Mouse (Mus musculus) heart, embryonic 12.5 days (tissue): ENCODE data around the gene Psmd2. TPM values are rescaled to one million over a fixed set of nuclear protein-coding genes. Genes with fewer than 3 reads are reported as not detected.
A peak's percentile ranks its signal among the peaks of the same experiment; 100 is the strongest.
"Not testable (repeated sequence)": the region's sequence is repeated elsewhere in the genome, so short reads cannot be mapped to it uniquely, and the experiment has no call there.

Experiments
- ATAC-seq: fragments of 200-750 bp; cut with Nextera tagmentation; 2 replicates; pipeline ENCODE4 v1.8.0; 2017; ENCODE audit warnings: moderate TSS enrichment, moderate library complexity; ENCODE audit not compliant: insufficient number of reproducible peaks, low FRiP score
- H3K27ac ChIP-seq: fragments of 300-500 bp; sonication (generic); 2 replicates; pipeline ENCODE4 v1.5.1; 2016; ENCODE audit warnings: mild to moderate bottlenecking, moderate library complexity; ENCODE audit not compliant: poor library complexity, severe bottlenecking
- H3K27me3 ChIP-seq: fragments of 300-500 bp; sonication (generic); replicated peaks from 2 replicates; pipeline ENCODE4 v1.6.1; 2016; ENCODE audit warnings: mild to moderate bottlenecking, moderate library complexity
- H3K36me3 ChIP-seq: fragments of 300-500 bp; sonication (generic); 2 replicates; pipeline ENCODE4 v1.6.1; 2016; ENCODE audit warnings: mild to moderate bottlenecking, moderate library complexity
- H3K4me1 ChIP-seq: fragments of 300-500 bp; sonication (generic); replicated peaks from 2 replicates; pipeline ENCODE4 v1.6.1; 2016; ENCODE audit warnings: mild to moderate bottlenecking
- H3K4me2 ChIP-seq: fragments of 300-500 bp; sonication (generic); 2 replicates; pipeline ENCODE4 v1.6.1; 2016; ENCODE audit warnings: mild to moderate bottlenecking, moderate library complexity
- H3K4me3 ChIP-seq: fragments of 300-500 bp; sonication (generic); 2 replicates; pipeline ENCODE4 v1.5.1; 2016; ENCODE audit warnings: mild to moderate bottlenecking
- H3K9ac ChIP-seq: fragments of 300-500 bp; sonication (generic); 2 replicates; pipeline ENCODE4 v1.6.1; 2016; ENCODE audit warnings: mild to moderate bottlenecking, moderate library complexity
- H3K9me3 ChIP-seq: fragments of 300-500 bp; sonication (generic); replicated peaks from 2 replicates; pipeline ENCODE4 v1.6.1; 2016; ENCODE audit warnings: mild to moderate bottlenecking, moderate library complexity
- WGBS: fragments of 180-500 bp; shearing (Covaris S2); methylation state at CpG from one replicate; pipeline ENCODE4 v1.1.7; 2016; 5-methylcytosine and 5-hydroxymethylcytosine counted together
- polyA plus RNA-seq: library from polyadenylated mRNA; unstranded; fragments of >200 nt; fragmentation: Nextera tagmentation; extraction: Ambion mirVana; gene quantifications from 2 replicates; pipeline ENCODE4 v1.2.1, GENCODE M21; 2016

The Psmd2 gene
- polyA plus RNA-seq, 1 experiment from 2014 or later = 286 TPM

DNA sequence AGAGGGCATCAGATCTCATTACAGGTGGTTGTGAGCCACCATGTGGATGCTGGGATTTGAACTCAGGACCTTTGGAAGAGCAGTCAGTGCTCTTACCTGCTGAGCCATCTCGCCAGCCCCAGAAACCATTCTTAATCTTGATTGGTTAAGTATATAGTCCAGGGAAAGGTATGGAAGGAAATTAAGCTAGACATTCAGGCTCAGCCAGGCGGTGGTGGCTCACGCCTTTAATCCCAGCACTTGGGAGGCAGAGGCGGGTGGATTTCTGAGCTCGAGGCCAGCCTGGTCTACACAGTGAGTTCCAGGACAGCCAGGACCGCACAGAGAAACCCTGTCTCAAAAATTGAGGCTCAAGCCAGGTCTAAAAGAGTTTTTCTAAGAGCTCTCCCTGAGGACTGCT lies 16.6 kb downstream of the Psmd2 start, which contains the start of gene Eif4g1:
Gene Eif4g1 (plus strand): TSS at position 301 of the 400 bp plus-strand sequence.
- H3K4me1 ChIP-seq, H3K27me3 ChIP-seq, ATAC-seq, H3K9me3 ChIP-seq, H3K9ac ChIP-seq, H3K4me3 ChIP-seq, H3K4me2 ChIP-seq, H3K27ac ChIP-seq: not testable (repeated sequence)
- WGBS = 91% methylated on average over 5 of the region's 6 CpGs
- H3K36me3 ChIP-seq = peaks cover 21% of the 10 kb centered on the region

DNA sequence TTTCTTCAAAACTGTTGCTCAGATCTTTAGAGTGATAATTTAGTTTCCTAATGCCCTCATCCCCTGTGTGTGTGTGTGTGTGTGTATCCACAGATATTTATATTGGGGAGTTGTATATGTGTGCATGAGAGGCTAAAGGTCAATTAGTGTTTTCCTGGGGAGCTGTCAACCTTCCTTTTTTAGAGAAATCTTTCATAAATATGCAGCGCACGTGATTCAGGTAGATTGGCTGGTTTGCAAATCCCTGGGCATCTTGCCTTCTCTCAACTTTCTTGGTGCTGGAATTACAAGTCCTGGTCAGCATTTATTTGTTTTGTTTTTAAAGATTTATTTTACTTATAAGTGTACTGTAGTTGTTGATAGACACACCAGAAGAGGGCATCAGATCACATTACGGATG lies 18.8 kb downstream of the Psmd2 start:
- Histone ChIP-seq H3K4me1 (peaks cover 24% of the 10 kb centered on the region), H3K4me2 (no peak overlapping the region), H3K27ac (no peak overlapping the region), H3K27me3 (no peaks in the 10 kb centered on the region), H3K9ac (no peak overlapping the region), H3K9me3 (no peaks in the 10 kb centered on the region), H3K36me3 (peaks cover 6% of the 10 kb centered on the region), H3K4me3 (no peak overlapping the region)
- WGBS = 89% methylated on average over 3 of the region's 3 CpGs
- no peak for ATAC-seq

DNA sequence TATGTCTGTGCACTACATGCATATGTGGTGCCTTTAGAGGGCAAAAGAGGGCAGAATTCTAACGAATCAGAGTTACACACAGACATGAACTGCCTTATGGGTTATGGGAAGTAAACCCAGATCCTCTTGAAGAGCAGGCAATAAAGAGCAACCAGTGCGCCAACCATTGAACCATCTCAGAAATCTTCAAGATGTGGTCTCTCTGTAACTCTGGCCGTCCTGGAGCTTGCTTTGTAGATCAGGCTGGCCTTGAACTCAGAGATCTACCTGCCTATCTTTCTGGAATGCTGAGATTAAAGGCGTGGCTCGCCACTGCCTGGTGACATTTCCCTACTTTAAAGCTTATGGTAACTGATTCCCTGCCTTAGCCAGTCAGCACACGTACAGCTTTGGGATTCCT lies 20.4 kb downstream of the Psmd2 start:
- H3K4me1 ChIP-seq = peaks cover 27% of the 10 kb centered on the region
- H3K36me3 ChIP-seq = peaks cover 17% of the 10 kb centered on the region
- peak overlapping the region; percentile 99 for H3K4me3 ChIP-seq
- ATAC-seq = no peak
- no peak overlapping the region for H3K9ac ChIP-seq
- H3K9me3 ChIP-seq = no peaks in the 10 kb centered on the region
- no peak overlapping the region for H3K27ac ChIP-seq
- H3K4me2 ChIP-seq = peak overlapping the region; percentile 100
- 26% methylated on average over 6 of the region's 6 CpGs for WGBS
- H3K27me3 ChIP-seq = no peaks in the 10 kb centered on the region

- under 1% methylated on average over 38 of the region's 38 CpGs for WGBS
- Histone ChIP-seq H3K4me1 (peaks cover 32% of the 10 kb centered on the region), H3K4me3 (peak overlapping the region; percentile 99), H3K27me3 (no peaks in the 10 kb centered on the region), H3K9me3 (no peaks in the 10 kb centered on the region), H3K4me2 (peak overlapping the region; percentile 100), H3K36me3 (peaks cover 23% of the 10 kb centered on the region), H3K9ac (peak overlapping the region; percentile 97), H3K27ac (peak overlapping the region; percentile 96)
- ATAC-seq = peak; percentile 97
Measured at GRCm38 (mm10) chr16:20672500-20672902, 21.0 kb downstream of the Psmd2 start.

GRCm38 (mm10) chr16:20672965-20673705 lies 21.7 kb downstream of the Psmd2 start:
- Histone ChIP-seq H3K4me3 (peak overlapping the region; percentile 99), H3K9ac (peak overlapping the region; percentile 97), H3K9me3 (no peaks in the 10 kb centered on the region), H3K36me3 (peaks cover 29% of the 10 kb centered on the region), H3K27me3 (no peaks in the 10 kb centered on the region), H3K27ac (peak overlapping the region; percentile 96), H3K4me2 (peak overlapping the region; percentile 100), H3K4me1 (peaks cover 36% of the 10 kb centered on the region)
- WGBS = under 1% methylated on average over 72 of the region's 78 CpGs
- ATAC-seq = peak; percentile 88

DNA sequence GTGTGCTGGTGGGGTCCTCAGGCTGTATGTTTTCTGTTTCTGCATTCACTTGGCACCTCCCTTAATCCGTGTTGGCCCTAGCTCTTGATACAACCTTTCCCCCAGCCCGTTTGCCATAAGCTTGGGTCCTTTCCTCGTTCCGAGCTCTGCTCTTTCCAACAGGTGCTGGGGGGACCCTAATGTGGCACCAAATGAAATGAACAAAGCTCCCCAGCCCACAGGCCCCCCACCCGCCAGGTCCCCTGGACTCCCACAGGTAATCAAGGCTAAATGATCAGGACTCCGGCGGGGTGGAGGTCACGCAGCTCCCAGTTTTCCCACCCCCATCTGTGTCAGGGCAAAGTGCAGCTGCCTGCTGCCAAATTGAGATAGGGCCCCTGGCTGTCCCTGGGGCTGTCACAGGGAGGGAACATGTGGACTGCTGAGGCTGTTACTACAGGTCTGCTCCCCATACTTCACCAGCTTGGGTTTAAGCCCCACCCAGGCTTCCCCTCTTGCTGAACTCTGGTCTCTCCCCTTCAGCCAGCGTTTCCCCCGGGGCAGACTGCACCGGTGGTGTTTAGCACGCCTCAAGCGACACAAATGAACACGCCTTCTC lies 22.4 kb downstream of the Psmd2 start:
- ATAC-seq = no peak
- Histone ChIP-seq H3K9ac (peak overlapping the region; percentile 97), H3K9me3 (no peaks in the 10 kb centered on the region), H3K36me3 (peaks cover 36% of the 10 kb centered on the region), H3K4me2 (peak overlapping the region; percentile 100), H3K27ac (peak overlapping the region; percentile 96), H3K27me3 (no peaks in the 10 kb centered on the region), H3K4me1 (peaks cover 36% of the 10 kb centered on the region), H3K4me3 (peak overlapping the region; percentile 99)
- WGBS = 7% methylated on average over 14 of the region's 14 CpGs

DNA sequence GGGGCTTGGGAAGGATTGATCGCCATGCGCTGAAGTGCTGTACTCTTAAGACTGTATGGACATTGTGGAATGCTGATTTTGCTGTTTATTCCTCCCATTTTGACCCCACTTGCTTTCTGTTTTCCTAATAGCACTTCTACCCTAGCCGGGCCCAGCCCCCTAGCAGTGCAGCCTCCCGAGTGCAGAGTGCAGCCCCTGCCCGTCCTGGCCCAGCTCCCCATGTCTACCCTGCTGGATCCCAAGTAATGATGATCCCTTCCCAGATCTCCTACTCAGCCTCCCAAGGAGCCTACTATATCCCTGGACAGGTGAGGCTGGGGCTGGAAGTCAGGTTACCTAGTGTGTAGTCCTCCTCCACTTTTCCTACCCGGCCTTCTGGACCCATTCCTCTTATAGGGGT lies 23.8 kb downstream of the Psmd2 start:
- H3K36me3 ChIP-seq = peaks cover 50% of the 10 kb centered on the region
- H3K9ac ChIP-seq = no peak overlapping the region
- H3K4me2 ChIP-seq = peak overlapping the region; percentile 100
- H3K27me3 ChIP-seq = no peaks in the 10 kb centered on the region
- H3K9me3 ChIP-seq = no peaks in the 10 kb centered on the region
- H3K4me3 ChIP-seq = no peak overlapping the region
- ATAC-seq = no peak
- H3K4me1 ChIP-seq = peaks cover 36% of the 10 kb centered on the region
- H3K27ac ChIP-seq = no peak overlapping the region
- WGBS = 92% methylated on average over 6 of the region's 6 CpGs

- WGBS = 84% methylated on average over 4 of the region's 4 CpGs
- Histone ChIP-seq H3K27me3 (no peaks in the 10 kb centered on the region), H3K4me1 (peaks cover 34% of the 10 kb centered on the region), H3K36me3 (peaks cover 65% of the 10 kb centered on the region), H3K9me3 (no peaks in the 10 kb centered on the region), H3K27ac (no peak overlapping the region), H3K4me2 (no peak overlapping the region), H3K4me3 (no peak overlapping the region), H3K9ac (no peak overlapping the region)
- ATAC-seq = no peak
Measured at GRCm38 (mm10) chr16:20676702-20677101, 25.2 kb downstream of the Psmd2 start.

GRCm38 (mm10) chr16:20677380-20677779 lies 25.9 kb downstream of the Psmd2 start:
- H3K4me2 ChIP-seq = no peak overlapping the region
- no peak overlapping the region for H3K4me3 ChIP-seq
- peaks cover 72% of the 10 kb centered on the region for H3K36me3 ChIP-seq
- WGBS = 84% methylated on average over 5 of the region's 5 CpGs
- H3K27me3 ChIP-seq = no peaks in the 10 kb centered on the region
- peak overlapping the region; percentile 16; the same call in 1 of the 2 replicates for H3K27ac ChIP-seq
- no peak for ATAC-seq
- no peaks in the 10 kb centered on the region for H3K9me3 ChIP-seq
- H3K4me1 ChIP-seq = peaks cover 30% of the 10 kb centered on the region
- H3K9ac ChIP-seq = no peak overlapping the region; the same call in 1 of the 2 replicates

- H3K9ac ChIP-seq = no peak overlapping the region; the same call in 1 of the 2 replicates
- no peak for ATAC-seq
Measured at GRCm38 (mm10) chr16:20677974-20678675, 26.7 kb downstream of the Psmd2 start.

DNA sequence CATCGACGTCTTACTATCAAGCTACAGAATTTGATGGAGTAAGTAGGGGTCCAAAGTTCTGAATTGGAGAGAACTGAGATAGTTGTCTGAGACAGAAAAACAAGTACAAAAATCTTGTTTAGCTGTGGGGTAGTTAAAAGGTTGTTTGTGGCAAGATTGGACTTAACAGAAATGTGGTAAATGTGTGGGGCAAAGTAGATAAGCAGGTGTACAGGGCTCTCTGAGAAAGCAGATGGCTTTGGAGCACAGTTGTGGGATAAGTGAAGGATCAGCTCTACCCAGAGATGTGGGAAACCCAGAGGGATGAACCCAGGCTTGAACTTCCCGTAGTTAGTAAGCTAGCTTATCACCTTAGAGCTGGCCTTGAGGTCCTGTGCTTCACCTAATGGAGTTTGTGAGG lies 39.3 kb downstream of the Psmd2 start:
- H3K4me1 ChIP-seq = peaks cover 30% of the 10 kb centered on the region
- WGBS = 79% methylated on average over 3 of the region's 3 CpGs
- no peaks in the 10 kb centered on the region for H3K9me3 ChIP-seq
- no peak overlapping the region for H3K4me3 ChIP-seq
- no peak overlapping the region for H3K27ac ChIP-seq
- H3K36me3 ChIP-seq = peaks cover 68% of the 10 kb centered on the region
- H3K9ac ChIP-seq = no peak overlapping the region
- no peak overlapping the region for H3K4me2 ChIP-seq
- ATAC-seq = no peak
- H3K27me3 ChIP-seq = no peaks in the 10 kb centered on the region

More at GRCm38 (mm10) chr16:20677974-20678675, 26.7 kb downstream of the Psmd2 start:
- H3K4me3 ChIP-seq = no peak overlapping the region
- peaks cover 79% of the 10 kb centered on the region for H3K36me3 ChIP-seq
- peaks cover 30% of the 10 kb centered on the region for H3K4me1 ChIP-seq
- no peak overlapping the region for H3K4me2 ChIP-seq
- WGBS = 74% methylated on average over 10 of the region's 10 CpGs
- H3K9me3 ChIP-seq = no peaks in the 10 kb centered on the region
- peak overlapping the region; percentile 16; the same call in 1 of the 2 replicates for H3K27ac ChIP-seq
- no peaks in the 10 kb centered on the region for H3K27me3 ChIP-seq
